Mouse (Mus musculus) forebrain, embryonic 16.5 days (tissue): ENCODE results near the gene Myh7b. TPM values are rescaled to one million over a fixed set of nuclear protein-coding genes. Genes with fewer than 3 reads are reported as not detected.
A peak's percentile ranks its signal among the peaks of the same experiment; 100 is the strongest.

Experiments
- ATAC-seq: fragments of 200-750 bp; cut with Nextera tagmentation; 2 replicates; pipeline ENCODE4 v1.8.0; 2017; ENCODE audit warnings: mild to moderate bottlenecking, moderate library complexity
- H3K27ac ChIP-seq: fragments of 300-500 bp; sonication (generic); 2 replicates; pipeline ENCODE4 v1.5.1; 2014; ENCODE audit warnings: low read length, control low read depth
- H3K27me3 ChIP-seq: fragments of 300-500 bp; sonication (generic); replicated peaks from 2 replicates; pipeline ENCODE4 v1.6.1; 2014; ENCODE audit warnings: low read length; ENCODE audit not compliant: control insufficient read depth, insufficient read depth
- H3K36me3 ChIP-seq: fragments of 300-500 bp; sonication (generic); 2 replicates; pipeline ENCODE4 v1.6.1; 2014; ENCODE audit not compliant: control insufficient read depth, insufficient read depth
- H3K4me1 ChIP-seq: fragments of 300-500 bp; sonication (generic); replicated peaks from 2 replicates; pipeline ENCODE4 v1.6.1; 2014; ENCODE audit warnings: low read length; ENCODE audit not compliant: control insufficient read depth, insufficient read depth
- H3K4me2 ChIP-seq: fragments of 300-500 bp; sonication (generic); 2 replicates; pipeline ENCODE4 v1.6.1; 2014; ENCODE audit warnings: mild to moderate bottlenecking, low read length, control low read depth
- H3K4me3 ChIP-seq: fragments of 300-500 bp; sonication (generic); replicated peaks from 2 replicates; pipeline ENCODE4 v1.5.1; 2014; ENCODE audit warnings: mild to moderate bottlenecking, low read length, control low read depth
- H3K9ac ChIP-seq: fragments of 300-500 bp; sonication (generic); replicated peaks from 2 replicates; pipeline ENCODE4 v1.6.1; 2014; ENCODE audit warnings: low read depth, low read length, control low read depth
- H3K9me3 ChIP-seq: fragments of 300-500 bp; sonication (generic); 2 replicates; pipeline ENCODE4 v1.6.1; 2016; ENCODE audit warnings: low read length; ENCODE audit not compliant: control insufficient read depth
- WGBS: fragments of 180-500 bp; shearing (Covaris S2); extraction: QIAGEN DNeasy Blood & Tissue Kit; methylation state at CpG from one replicate; pipeline ENCODE4 v1.1.7; 2014; 5-methylcytosine and 5-hydroxymethylcytosine counted together
- polyA plus RNA-seq: library from polyadenylated mRNA; unstranded; fragments of >200 nt; fragmentation: Nextera tagmentation; extraction: Ambion mirVana; gene quantifications from 2 replicates; pipeline ENCODE4 v1.2.1, GENCODE M21; 2015

The Myh7b gene
- polyA plus RNA-seq, 1 experiment from 2014 or later: 0.62 TPM

- H3K4me3 ChIP-seq: no peak overlapping the region
- 75% methylated on average over 8 of the region's 8 CpGs for WGBS
- no peaks in the 10 kb centered on the region for H3K27me3 ChIP-seq
- ATAC-seq: no peak
- H3K9ac ChIP-seq: no peak overlapping the region
- H3K36me3 ChIP-seq: no peaks in the 10 kb centered on the region
- H3K4me2 ChIP-seq: no peak overlapping the region
- H3K9me3 ChIP-seq: no peaks in the 10 kb centered on the region
- no peak overlapping the region for H3K27ac ChIP-seq
- 0 out of 2 replicates have a peak, but pooled peaks cover 4% of the 10 kb centered on the region for H3K4me1 ChIP-seq
Observed at GRCm38 (mm10) chr2:155613953-155614352, 2.9 kb downstream of the Myh7b start.

- ATAC-seq: no peak
- WGBS: 53% methylated on average over 6 of the region's 6 CpGs
Observed at GRCm38 (mm10) chr2:155616971-155617370, 6.0 kb downstream of the Myh7b start.

GRCm38 (mm10) chr2:155619817-155620216, 8.8 kb downstream of the Myh7b start:
- Histone ChIP-seq H3K27me3 (no peaks in the 10 kb centered on the region), H3K9ac (no peak overlapping the region), H3K36me3 (no peaks in the 10 kb centered on the region), H3K9me3 (no peaks in the 10 kb centered on the region), H3K4me3 (no peak overlapping the region), H3K27ac (no peak overlapping the region), H3K4me2 (no peak overlapping the region), H3K4me1 (no peaks in the 10 kb centered on the region)
- WGBS: 27% methylated on average over 8 of the region's 8 CpGs
- ATAC-seq: peak; percentile 69; the same call in 1 of the 2 replicates

More at GRCm38 (mm10) chr2:155616971-155617370, 6.0 kb downstream of the Myh7b start:
- no peak overlapping the region for H3K9ac ChIP-seq
- H3K9me3 ChIP-seq: no peaks in the 10 kb centered on the region
- H3K4me2 ChIP-seq: no peak overlapping the region
- no peak overlapping the region for H3K4me3 ChIP-seq
- no peaks in the 10 kb centered on the region for H3K36me3 ChIP-seq
- H3K27me3 ChIP-seq: no peaks in the 10 kb centered on the region
- H3K4me1 ChIP-seq: 0 out of 2 replicates have a peak, but pooled peaks cover 4% of the 10 kb centered on the region
- H3K27ac ChIP-seq: no peak overlapping the region

- Histone ChIP-seq H3K4me3 (no peak overlapping the region), H3K36me3 (no peaks in the 10 kb centered on the region), H3K9ac (no peak overlapping the region), H3K9me3 (no peaks in the 10 kb centered on the region), H3K27me3 (peaks cover under 1% of the 10 kb centered on the region; the same call in 1 of the 2 replicates), H3K4me1 (no peaks in the 10 kb centered on the region), H3K4me2 (no peak overlapping the region), H3K27ac (no peak overlapping the region)
- ATAC-seq: no peak
- WGBS: 27% methylated on average over 11 of the region's 11 CpGs
Observed at GRCm38 (mm10) chr2:155622606-155623005, 11.6 kb downstream of the Myh7b start.

DNA sequence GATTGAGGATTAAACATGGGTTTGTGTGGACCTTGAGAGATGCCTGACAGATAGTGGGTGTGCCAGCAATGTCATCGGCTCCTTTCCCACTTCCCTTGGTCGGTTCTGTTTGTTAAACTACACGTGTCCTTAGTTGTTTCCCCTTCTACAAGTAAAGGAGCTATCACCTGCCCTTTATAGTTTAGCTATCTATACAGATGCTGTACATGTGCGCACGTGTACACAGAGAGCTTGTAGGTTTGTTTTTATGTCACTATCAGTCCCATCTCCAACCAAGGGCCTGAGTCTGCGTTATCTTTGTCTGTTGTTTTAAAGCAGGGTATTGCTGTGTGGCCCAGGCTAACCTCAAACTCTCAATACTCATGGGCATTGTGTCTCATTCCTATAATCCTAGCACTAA, 13.0 kb downstream of the Myh7b start:
- H3K9ac ChIP-seq: no peak overlapping the region
- no peak overlapping the region for H3K4me2 ChIP-seq
- no peak overlapping the region for H3K4me3 ChIP-seq
- no peaks in the 10 kb centered on the region for H3K36me3 ChIP-seq
- 88% methylated on average over 6 of the region's 6 CpGs for WGBS
- peaks cover 3% of the 10 kb centered on the region for H3K4me1 ChIP-seq
- peaks cover 13% of the 10 kb centered on the region for H3K27me3 ChIP-seq
- no peak overlapping the region for H3K27ac ChIP-seq
- H3K9me3 ChIP-seq: no peaks in the 10 kb centered on the region
- no peak for ATAC-seq

DNA sequence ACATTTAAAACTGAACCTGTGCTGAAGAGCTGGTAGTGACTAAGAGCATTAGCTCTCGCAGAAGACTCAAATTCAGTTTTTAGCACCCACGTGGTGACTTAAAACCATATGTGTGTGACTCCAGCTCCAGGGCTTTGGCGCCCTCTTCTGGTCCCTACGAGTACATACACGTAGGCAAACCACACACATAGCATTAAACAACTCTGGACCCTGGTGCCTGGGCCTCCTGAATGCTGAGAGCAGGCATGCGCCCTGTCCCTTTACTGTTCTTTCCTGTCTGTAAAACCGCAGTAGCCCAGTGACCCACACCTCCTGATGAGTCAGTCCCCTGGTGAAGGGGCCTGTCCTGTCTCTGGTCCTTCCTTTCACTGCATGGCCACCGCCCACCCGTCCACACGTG, 13.7 kb downstream of the Myh7b start:
- WGBS: 41% methylated on average over 10 of the region's 10 CpGs
- H3K4me2 ChIP-seq: no peak overlapping the region
- H3K27me3 ChIP-seq: peaks cover 15% of the 10 kb centered on the region
- peaks cover 11% of the 10 kb centered on the region for H3K4me1 ChIP-seq
- H3K9ac ChIP-seq: no peak overlapping the region
- H3K9me3 ChIP-seq: no peaks in the 10 kb centered on the region
- H3K27ac ChIP-seq: no peak overlapping the region
- ATAC-seq: no peak
- no peak overlapping the region for H3K4me3 ChIP-seq
- no peaks in the 10 kb centered on the region for H3K36me3 ChIP-seq

DNA sequence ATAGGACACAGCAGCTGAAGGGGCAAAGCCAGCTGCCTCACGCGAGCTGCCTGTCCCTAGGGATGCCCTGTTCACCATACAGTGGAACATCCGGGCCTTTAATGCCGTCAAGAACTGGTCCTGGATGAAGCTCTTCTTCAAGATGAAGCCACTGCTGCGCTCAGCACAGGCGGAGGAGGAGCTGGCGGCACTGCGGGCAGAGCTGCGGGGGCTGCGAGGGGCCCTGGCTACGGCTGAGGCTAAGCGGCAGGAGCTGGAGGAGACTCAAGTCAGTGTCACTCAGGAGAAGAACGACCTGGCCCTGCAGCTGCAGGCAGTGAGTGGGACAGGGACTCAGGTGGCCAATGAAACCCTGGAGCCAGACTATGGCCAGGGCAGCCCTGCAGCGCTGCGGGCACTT, 15.3 kb downstream of the Myh7b start:
- Histone ChIP-seq H3K9ac (no peak overlapping the region), H3K36me3 (peaks cover under 1% of the 10 kb centered on the region; the same call in 1 of the 2 replicates), H3K4me1 (peaks cover 14% of the 10 kb centered on the region), H3K4me2 (no peak overlapping the region), H3K27ac (no peak overlapping the region), H3K4me3 (no peak overlapping the region), H3K9me3 (no peaks in the 10 kb centered on the region), H3K27me3 (peaks cover 29% of the 10 kb centered on the region)
- ATAC-seq: no peak
- 56% methylated on average over 15 of the region's 15 CpGs for WGBS

- Histone ChIP-seq H3K36me3 (peaks cover 7% of the 10 kb centered on the region; the same call in 1 of the 2 replicates), H3K9ac (no peak overlapping the region), H3K27me3 (peaks cover 38% of the 10 kb centered on the region), H3K4me1 (peaks cover 14% of the 10 kb centered on the region), H3K27ac (no peak overlapping the region), H3K4me3 (no peak overlapping the region), H3K4me2 (no peak overlapping the region), H3K9me3 (no peaks in the 10 kb centered on the region)
- 58% methylated on average over 21 of the region's 21 CpGs for WGBS
- 0 out of 2 replicates have a peak, but pooled peaks have one; percentile 3 for ATAC-seq
Observed at GRCm38 (mm10) chr2:155627030-155627738, 16.2 kb downstream of the Myh7b start.

GRCm38 (mm10) chr2:155628112-155628511, 17.1 kb downstream of the Myh7b start:
- no peak overlapping the region for H3K9ac ChIP-seq
- H3K4me2 ChIP-seq: no peak overlapping the region
- H3K27ac ChIP-seq: no peak overlapping the region
- H3K4me1 ChIP-seq: peaks cover 14% of the 10 kb centered on the region
- H3K27me3 ChIP-seq: peaks cover 42% of the 10 kb centered on the region
- no peak for ATAC-seq
- peaks cover 9% of the 10 kb centered on the region for H3K36me3 ChIP-seq
- no peak overlapping the region for H3K4me3 ChIP-seq
- 82% methylated on average over 9 of the region's 9 CpGs for WGBS
- H3K9me3 ChIP-seq: no peaks in the 10 kb centered on the region
